Mouse (Mus musculus): ENCODE measurements around the gene Dnal1. TPM values are rescaled to one million over a fixed set of nuclear protein-coding genes. Genes with fewer than 3 reads are reported as not detected.

The Dnal1 gene
- polyA plus RNA-seq, 1 experiment: 6.3 TPM

- Histone ChIP-seq H3K4me3 (ENCODE audit: insufficient read depth, low read depth, low read length) (no peak overlapping the region), H3K27me3 (replicated peaks; ENCODE audit: control insufficient read depth, insufficient read depth, low read length) (no peaks in the 10 kb centered on the region), H3K27ac (ENCODE audit: insufficient read depth, low read depth, low read length) (no peak overlapping the region), H3K4me1 (ENCODE audit: control insufficient read depth, insufficient read depth, low read length) (peaks cover 6% of the 10 kb centered on the region), H3K36me3 (ENCODE audit: control insufficient read depth, insufficient read depth, low read length) (no peaks in the 10 kb centered on the region; the same call in none of the 2 replicates)
- peak; percentile 0 for DNase-seq
- TF ChIP-seq POLR2A (IDR thresholded peaks at IDR 0.05; ENCODE audit: low read depth, low read length): no peak
- TF ChIP-seq CTCF (conservative IDR thresholded peaks at IDR 0.05; ENCODE audit: insufficient read depth, insufficient read length, low read depth, low read length): no peak
- WGBS: 74% methylated on average over 32 of the region's 32 CpGs
Observed at GRCm38 (mm10) chr12:84152352-84153190, 38.4 kb downstream of the Dnal1 start.

- Histone ChIP-seq H3K4me3 (ENCODE audit: insufficient read depth, low read depth, low read length) (no peak overlapping the region), H3K4me1 (ENCODE audit: control insufficient read depth, insufficient read depth, low read length) (peaks cover 6% of the 10 kb centered on the region), H3K36me3 (ENCODE audit: control insufficient read depth, insufficient read depth, low read length) (no peaks in the 10 kb centered on the region; the same call in none of the 2 replicates), H3K27me3 (replicated peaks; ENCODE audit: control insufficient read depth, insufficient read depth, low read length) (no peaks in the 10 kb centered on the region), H3K27ac (ENCODE audit: insufficient read depth, low read depth, low read length) (no peak overlapping the region)
- TF ChIP-seq POLR2A (IDR thresholded peaks at IDR 0.05; ENCODE audit: low read depth, low read length) (no peak), CTCF (conservative IDR thresholded peaks at IDR 0.05; ENCODE audit: insufficient read depth, insufficient read length, low read depth, low read length) (no peak)
- no peak for DNase-seq
- WGBS: 88% methylated on average over 6 of the region's 6 CpGs
Observed at GRCm38 (mm10) chr12:84153414-84153813, 39.2 kb downstream of the Dnal1 start.

GRCm38 (mm10) chr12:84154786-84155522 lies 40.8 kb downstream of the Dnal1 start:
- H3K4me1 ChIP-seq (ENCODE audit: control insufficient read depth, insufficient read depth, low read length): peaks cover 6% of the 10 kb centered on the region
- no peaks in the 10 kb centered on the region; the same call in none of the 2 replicates for H3K36me3 ChIP-seq (ENCODE audit: control insufficient read depth, insufficient read depth, low read length)
- no peaks in the 10 kb centered on the region for H3K27me3 ChIP-seq (replicated peaks; ENCODE audit: control insufficient read depth, insufficient read depth, low read length)
- DNase-seq: peak; percentile 95
- WGBS: 29% methylated on average over 11 of the region's 11 CpGs
- H3K27ac ChIP-seq (ENCODE audit: insufficient read depth, low read depth, low read length): no peak overlapping the region
- no peak overlapping the region for H3K4me3 ChIP-seq (ENCODE audit: insufficient read depth, low read depth, low read length)
- TF ChIP-seq CTCF (conservative IDR thresholded peaks at IDR 0.05; ENCODE audit: insufficient read depth, insufficient read length, low read depth, low read length) (no peak; the same call in 1 of the 2 replicates), POLR2A (IDR thresholded peaks at IDR 0.05; ENCODE audit: low read depth, low read length) (no peak)

GRCm38 (mm10) chr12:84155523-84155871 lies 41.3 kb downstream of the Dnal1 start:
- no peak for DNase-seq
- whole genome bisulfite sequencing: 30% methylated on average over 2 of the region's 2 CpGs
- H3K27me3 ChIP-seq (replicated peaks; ENCODE audit: control insufficient read depth, insufficient read depth, low read length): no peaks in the 10 kb centered on the region
- no peak overlapping the region for H3K4me3 ChIP-seq (ENCODE audit: insufficient read depth, low read depth, low read length)
- no peak for TF ChIP-seq CTCF (conservative IDR thresholded peaks at IDR 0.05; ENCODE audit: insufficient read depth, insufficient read length, low read depth, low read length)
- no peak for TF ChIP-seq POLR2A (IDR thresholded peaks at IDR 0.05; ENCODE audit: low read depth, low read length)
- H3K36me3 ChIP-seq (ENCODE audit: control insufficient read depth, insufficient read depth, low read length): no peaks in the 10 kb centered on the region; the same call in none of the 2 replicates
- H3K27ac ChIP-seq (ENCODE audit: insufficient read depth, low read depth, low read length): 0 out of 2 replicates have a peak overlapping the region, but pooled peaks have one; percentile 8
- H3K4me1 ChIP-seq (ENCODE audit: control insufficient read depth, insufficient read depth, low read length): peaks cover 6% of the 10 kb centered on the region

- Histone ChIP-seq H3K27me3 (replicated peaks; ENCODE audit: control insufficient read depth, insufficient read depth, low read length) (no peaks in the 10 kb centered on the region), H3K4me1 (ENCODE audit: control insufficient read depth, insufficient read depth, low read length) (peaks cover 6% of the 10 kb centered on the region), H3K4me3 (ENCODE audit: insufficient read depth, low read depth, low read length) (no peak overlapping the region), H3K27ac (ENCODE audit: insufficient read depth, low read depth, low read length) (no peak overlapping the region), H3K36me3 (ENCODE audit: control insufficient read depth, insufficient read depth, low read length) (no peaks in the 10 kb centered on the region; the same call in none of the 2 replicates)
- 92% methylated on average over 18 of the region's 18 CpGs for WGBS
- DNase-seq: no peak
- TF ChIP-seq POLR2A (IDR thresholded peaks at IDR 0.05; ENCODE audit: low read depth, low read length) (no peak), CTCF (conservative IDR thresholded peaks at IDR 0.05; ENCODE audit: insufficient read depth, insufficient read length, low read depth, low read length) (no peak)
Observed at GRCm38 (mm10) chr12:84156210-84156609, 42.0 kb downstream of the Dnal1 start.

GRCm38 (mm10) chr12:84158156-84158555 lies 44.0 kb downstream of the Dnal1 start:
- DNase-seq: no peak
- Histone ChIP-seq H3K4me3 (ENCODE audit: insufficient read depth, low read depth, low read length) (no peak overlapping the region), H3K36me3 (ENCODE audit: control insufficient read depth, insufficient read depth, low read length) (no peaks in the 10 kb centered on the region; the same call in none of the 2 replicates), H3K4me1 (ENCODE audit: control insufficient read depth, insufficient read depth, low read length) (peaks cover 6% of the 10 kb centered on the region), H3K27ac (ENCODE audit: insufficient read depth, low read depth, low read length) (no peak overlapping the region), H3K27me3 (replicated peaks; ENCODE audit: control insufficient read depth, insufficient read depth, low read length) (no peaks in the 10 kb centered on the region)
- no peak for TF ChIP-seq POLR2A (IDR thresholded peaks at IDR 0.05; ENCODE audit: low read depth, low read length)
- TF ChIP-seq CTCF (conservative IDR thresholded peaks at IDR 0.05; ENCODE audit: insufficient read depth, insufficient read length, low read depth, low read length): no peak
- 85% methylated on average over 14 of the region's 14 CpGs for WGBS

- Histone ChIP-seq H3K4me1 (ENCODE audit: control insufficient read depth, insufficient read depth, low read length) (peaks cover 4% of the 10 kb centered on the region; the same call in 1 of the 2 replicates), H3K36me3 (ENCODE audit: control insufficient read depth, insufficient read depth, low read length) (no peaks in the 10 kb centered on the region; the same call in none of the 2 replicates), H3K4me3 (ENCODE audit: insufficient read depth, low read depth, low read length) (no peak overlapping the region), H3K27me3 (replicated peaks; ENCODE audit: control insufficient read depth, insufficient read depth, low read length) (no peaks in the 10 kb centered on the region), H3K27ac (ENCODE audit: insufficient read depth, low read depth, low read length) (no peak overlapping the region)
- TF ChIP-seq POLR2A (IDR thresholded peaks at IDR 0.05; ENCODE audit: low read depth, low read length) (no peak), CTCF (conservative IDR thresholded peaks at IDR 0.05; ENCODE audit: insufficient read depth, insufficient read length, low read depth, low read length) (no peak)
- 97% methylated on average over 8 of the region's 8 CpGs for WGBS
- no peak for DNase-seq
Observed at GRCm38 (mm10) chr12:84160491-84160890, 46.3 kb downstream of the Dnal1 start.
